Mouse (Mus musculus): ENCODE measurements at regions not wholly inside any gene's neighbourhood (a gene's known extent, or its start where the extent isn't known, plus 50 kb on each side); places are given as distances from the start of the nearest gene placed in this dataset.

GRCm38 (mm10) chr12:27593436-27593835 lies 251.1 kb upstream of the Sox11 start:
- Histone ChIP-seq H3K4me1 (replicated peaks) (no peaks in the 10 kb centered on the region), H3K27ac (no peak overlapping the region), H3K4me3 (no peak overlapping the region), H3K36me3 (no peaks in the 10 kb centered on the region), H3K27me3 (peaks cover 4% of the 10 kb centered on the region; the same call in 1 of the 2 replicates), H3K9me3 (replicated peaks) (no peaks in the 10 kb centered on the region), H3K9ac (no peak overlapping the region), H3K4me2 (no peak overlapping the region)
- ATAC-seq (replicated peaks; ENCODE audit: insufficient number of reproducible peaks, insufficient read depth, low FRiP score, low read depth): no peak
- 55% methylated on average over 1 of the region's 1 CpGs for WGBS

- WGBS: 75% methylated on average over 3 of the region's 3 CpGs
- H3K36me3 ChIP-seq: no peaks in the 10 kb centered on the region
- no peak overlapping the region for H3K4me3 ChIP-seq
- no peak overlapping the region for H3K9ac ChIP-seq
- no peaks in the 10 kb centered on the region for H3K9me3 ChIP-seq (replicated peaks)
- no peaks in the 10 kb centered on the region for H3K4me1 ChIP-seq (replicated peaks)
- no peak for ATAC-seq (replicated peaks; ENCODE audit: insufficient number of reproducible peaks, insufficient read depth, low FRiP score, low read depth)
- H3K27me3 ChIP-seq: no peaks in the 10 kb centered on the region
- no peak overlapping the region for H3K4me2 ChIP-seq
- H3K27ac ChIP-seq: no peak overlapping the region
These were observed 233.8 kb upstream of the Sox11 start for GRCm38 (mm10) chr12:27576109-27576700.

DNA sequence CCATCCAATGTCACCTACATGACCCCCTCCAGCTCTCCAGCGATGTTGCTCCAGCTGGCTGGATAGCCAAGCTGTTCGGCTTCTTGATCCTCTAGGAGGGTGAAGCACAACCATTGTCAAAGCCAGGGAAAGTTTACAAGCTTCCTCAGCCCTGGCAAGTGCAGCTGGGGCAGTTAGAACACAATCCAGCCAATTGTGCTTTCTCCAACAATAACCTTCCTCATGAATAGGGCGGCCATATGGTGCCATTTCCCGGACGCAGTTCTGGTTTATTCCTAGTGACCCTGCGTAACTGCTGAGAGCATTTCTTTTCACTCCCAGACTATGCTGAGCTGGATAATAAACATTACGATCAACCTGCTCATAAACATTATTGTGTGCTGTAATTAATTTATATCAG lies 233.3 kb upstream of the Sox11 start:
- H3K4me1 ChIP-seq (replicated peaks): no peaks in the 10 kb centered on the region
- no peak for ATAC-seq (replicated peaks; ENCODE audit: insufficient number of reproducible peaks, insufficient read depth, low FRiP score, low read depth)
- H3K36me3 ChIP-seq: no peaks in the 10 kb centered on the region
- WGBS: 78% methylated on average over 7 of the region's 7 CpGs
- H3K4me3 ChIP-seq: no peak overlapping the region
- no peak overlapping the region for H3K27ac ChIP-seq
- no peaks in the 10 kb centered on the region for H3K27me3 ChIP-seq
- H3K9me3 ChIP-seq (replicated peaks): no peaks in the 10 kb centered on the region
- H3K9ac ChIP-seq: no peak overlapping the region
- no peak overlapping the region for H3K4me2 ChIP-seq

- Histone ChIP-seq H3K27ac (no peak overlapping the region), H3K27me3 (no peaks in the 10 kb centered on the region), H3K9ac (no peak overlapping the region), H3K36me3 (no peaks in the 10 kb centered on the region), H3K4me2 (no peak overlapping the region), H3K4me1 (replicated peaks) (no peaks in the 10 kb centered on the region), H3K9me3 (replicated peaks) (no peaks in the 10 kb centered on the region), H3K4me3 (no peak overlapping the region)
- ATAC-seq (replicated peaks; ENCODE audit: insufficient number of reproducible peaks, insufficient read depth, low FRiP score, low read depth): no peak
- WGBS: 54% methylated on average over 3 of the region's 3 CpGs
These were observed 224.9 kb upstream of the Sox11 start for GRCm38 (mm10) chr12:27567250-27567649.

DNA sequence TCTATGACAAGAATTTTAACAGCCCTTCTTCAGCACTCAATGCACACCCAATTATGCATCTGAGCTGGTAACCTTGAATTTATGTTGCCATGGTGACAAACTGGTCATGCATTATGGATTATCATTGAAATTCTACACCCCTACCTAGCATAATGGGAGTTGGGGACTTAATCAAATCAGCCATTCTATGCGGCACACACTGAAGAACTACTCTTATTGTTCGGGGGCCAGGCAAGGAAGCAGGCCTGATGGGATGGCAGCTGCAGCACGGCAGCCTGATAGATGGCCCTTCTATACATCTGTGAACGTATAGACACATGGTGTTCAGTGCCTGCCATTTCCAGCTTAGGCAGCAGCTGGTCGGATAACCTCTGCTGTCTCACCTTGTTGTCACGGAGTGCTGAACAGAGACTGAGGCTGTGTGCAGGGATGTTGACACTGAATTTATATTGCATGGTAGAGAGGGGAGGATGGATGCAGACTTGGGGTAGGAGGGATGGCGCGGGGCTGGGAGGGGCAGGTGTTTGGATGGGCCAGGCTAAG lies 223.7 kb upstream of the Sox11 start:
- 74% methylated on average over 8 of the region's 8 CpGs for WGBS
- no peaks in the 10 kb centered on the region for H3K4me1 ChIP-seq (replicated peaks)
- H3K4me3 ChIP-seq: no peak overlapping the region
- H3K27me3 ChIP-seq: no peaks in the 10 kb centered on the region
- no peak for ATAC-seq (replicated peaks; ENCODE audit: insufficient number of reproducible peaks, insufficient read depth, low FRiP score, low read depth)
- H3K4me2 ChIP-seq: no peak overlapping the region
- H3K36me3 ChIP-seq: no peaks in the 10 kb centered on the region
- H3K9ac ChIP-seq: no peak overlapping the region
- H3K9me3 ChIP-seq (replicated peaks): no peaks in the 10 kb centered on the region
- H3K27ac ChIP-seq: no peak overlapping the region

DNA sequence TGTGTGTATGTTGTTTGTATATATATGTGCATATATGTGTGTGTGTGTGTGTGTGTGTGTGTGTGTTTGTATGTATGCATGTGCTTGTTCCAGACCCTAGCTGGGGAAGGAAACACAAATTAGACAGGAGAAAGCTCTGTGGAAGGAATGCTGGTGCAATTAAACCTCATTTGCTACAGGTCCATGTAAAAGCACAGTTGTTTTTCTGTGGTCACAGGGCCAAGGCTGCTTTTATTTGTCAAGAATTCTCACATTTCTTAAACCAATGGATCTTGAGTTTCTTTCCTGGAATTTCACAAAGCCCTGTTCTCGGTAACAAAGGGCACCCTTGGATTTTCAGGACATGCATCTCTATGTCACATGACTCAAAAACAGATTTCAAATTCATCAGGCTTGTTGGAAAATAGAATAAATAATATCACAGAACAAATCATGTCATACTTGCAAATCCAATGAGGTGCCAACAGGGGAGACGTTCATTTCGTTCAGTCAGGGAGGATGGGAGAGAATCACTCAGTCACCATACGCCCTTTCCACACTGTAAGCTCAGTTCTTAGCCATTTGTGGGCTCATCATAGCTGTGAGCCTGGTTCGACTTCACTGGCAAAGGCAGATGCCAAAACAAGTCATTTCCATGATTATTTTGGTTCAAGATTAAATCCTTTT lies 222.4 kb upstream of the Sox11 start:
- H3K27ac ChIP-seq: no peak overlapping the region
- H3K27me3 ChIP-seq: no peaks in the 10 kb centered on the region
- ATAC-seq (replicated peaks; ENCODE audit: insufficient number of reproducible peaks, insufficient read depth, low FRiP score, low read depth): no peak
- no peak overlapping the region for H3K4me3 ChIP-seq
- no peaks in the 10 kb centered on the region for H3K9me3 ChIP-seq (replicated peaks)
- WGBS: 73% methylated on average over 5 of the region's 5 CpGs
- H3K4me2 ChIP-seq: no peak overlapping the region
- no peak overlapping the region for H3K9ac ChIP-seq
- no peaks in the 10 kb centered on the region for H3K4me1 ChIP-seq (replicated peaks)
- no peaks in the 10 kb centered on the region for H3K36me3 ChIP-seq

GRCm38 (mm10) chr12:27563900-27564299 lies 221.5 kb upstream of the Sox11 start:
- H3K4me1 ChIP-seq (replicated peaks): no peaks in the 10 kb centered on the region
- no peak for ATAC-seq (replicated peaks; ENCODE audit: insufficient number of reproducible peaks, insufficient read depth, low FRiP score, low read depth)
- H3K9me3 ChIP-seq (replicated peaks): no peaks in the 10 kb centered on the region
- H3K36me3 ChIP-seq: no peaks in the 10 kb centered on the region
- H3K9ac ChIP-seq: no peak overlapping the region
- H3K27ac ChIP-seq: no peak overlapping the region
- H3K27me3 ChIP-seq: no peaks in the 10 kb centered on the region
- H3K4me3 ChIP-seq: no peak overlapping the region
- no peak overlapping the region for H3K4me2 ChIP-seq
- WGBS: 59% methylated on average over 3 of the region's 3 CpGs

DNA sequence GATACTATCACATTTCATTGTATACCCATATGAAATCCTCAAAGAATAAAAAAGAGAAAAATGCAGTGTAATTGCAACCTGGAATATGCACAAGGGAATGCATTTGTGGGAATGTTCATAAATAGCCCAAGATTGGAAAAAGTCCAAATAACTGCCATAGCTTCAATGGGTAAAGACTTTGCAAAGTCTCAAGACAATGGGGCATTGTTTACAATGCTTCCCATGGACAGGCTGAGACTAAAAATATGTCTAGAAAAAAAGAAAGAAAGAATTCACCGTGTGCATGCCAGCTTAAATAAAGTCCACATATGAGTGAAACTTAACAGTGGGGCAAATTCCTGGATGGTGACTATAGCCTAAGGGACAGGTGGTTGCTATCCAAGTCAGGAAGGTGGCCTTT lies 210.4 kb upstream of the Sox11 start:
- no peak overlapping the region for H3K27ac ChIP-seq
- WGBS: 32% methylated on average over 1 of the region's 1 CpGs
- no peak overlapping the region for H3K4me3 ChIP-seq
- H3K4me2 ChIP-seq: no peak overlapping the region
- no peaks in the 10 kb centered on the region for H3K27me3 ChIP-seq
- no peaks in the 10 kb centered on the region for H3K36me3 ChIP-seq
- H3K4me1 ChIP-seq (replicated peaks): no peaks in the 10 kb centered on the region
- H3K9me3 ChIP-seq (replicated peaks): no peaks in the 10 kb centered on the region
- H3K9ac ChIP-seq: no peak overlapping the region
- ATAC-seq (replicated peaks; ENCODE audit: insufficient number of reproducible peaks, insufficient read depth, low FRiP score, low read depth): no peak

GRCm38 (mm10) chr12:27538210-27538609 lies 195.8 kb upstream of the Sox11 start:
- Histone ChIP-seq H3K27ac (no peak overlapping the region), H3K4me3 (no peak overlapping the region), H3K36me3 (no peaks in the 10 kb centered on the region), H3K9me3 (replicated peaks) (no peaks in the 10 kb centered on the region), H3K4me1 (replicated peaks) (peaks cover 4% of the 10 kb centered on the region), H3K27me3 (no peaks in the 10 kb centered on the region), H3K9ac (no peak overlapping the region), H3K4me2 (no peak overlapping the region)
- WGBS: 18% methylated on average over 4 of the region's 4 CpGs
- no peak for ATAC-seq (replicated peaks; ENCODE audit: insufficient number of reproducible peaks, insufficient read depth, low FRiP score, low read depth)

- Histone ChIP-seq H3K36me3 (no peaks in the 10 kb centered on the region), H3K9me3 (replicated peaks) (no peaks in the 10 kb centered on the region), H3K4me3 (no peak overlapping the region), H3K27ac (no peak overlapping the region), H3K9ac (no peak overlapping the region), H3K27me3 (no peaks in the 10 kb centered on the region), H3K4me1 (replicated peaks) (peaks cover 4% of the 10 kb centered on the region), H3K4me2 (no peak overlapping the region)
- no peak for ATAC-seq (replicated peaks; ENCODE audit: insufficient number of reproducible peaks, insufficient read depth, low FRiP score, low read depth)
- 91% methylated on average over 3 of the region's 3 CpGs for WGBS
These were observed 195.1 kb upstream of the Sox11 start for GRCm38 (mm10) chr12:27537507-27537906.

- no peaks in the 10 kb centered on the region for H3K36me3 ChIP-seq
- H3K4me1 ChIP-seq (replicated peaks): peaks cover 4% of the 10 kb centered on the region
- H3K9me3 ChIP-seq (replicated peaks): no peaks in the 10 kb centered on the region
- no peak overlapping the region for H3K9ac ChIP-seq
- 51% methylated on average over 9 of the region's 9 CpGs for WGBS
- ATAC-seq (replicated peaks; ENCODE audit: insufficient number of reproducible peaks, insufficient read depth, low FRiP score, low read depth): no peak
- H3K4me3 ChIP-seq: no peak overlapping the region
- no peak overlapping the region for H3K27ac ChIP-seq
- no peaks in the 10 kb centered on the region for H3K27me3 ChIP-seq
- peak overlapping the region; percentile 6; the same call in 1 of the 2 replicates for H3K4me2 ChIP-seq
These were observed 194.6 kb upstream of the Sox11 start for GRCm38 (mm10) chr12:27537017-27537416.

- H3K4me1 ChIP-seq (replicated peaks): no peaks in the 10 kb centered on the region
- no peaks in the 10 kb centered on the region for H3K9me3 ChIP-seq (replicated peaks)
- H3K36me3 ChIP-seq: no peaks in the 10 kb centered on the region
- no peak overlapping the region for H3K4me3 ChIP-seq
- H3K27ac ChIP-seq: no peak overlapping the region
- 40% methylated on average over 2 of the region's 2 CpGs for WGBS
- H3K9ac ChIP-seq: no peak overlapping the region
- no peak for ATAC-seq (replicated peaks; ENCODE audit: insufficient number of reproducible peaks, insufficient read depth, low FRiP score, low read depth)
- H3K27me3 ChIP-seq: no peaks in the 10 kb centered on the region
- H3K4me2 ChIP-seq: no peak overlapping the region
These were observed 183.2 kb upstream of the Sox11 start for GRCm38 (mm10) chr12:27525604-27526003.
